Mouse (Mus musculus): ENCODE results near the gene Cacng1. TPM values are rescaled to one million over a fixed set of nuclear protein-coding genes. Genes with fewer than 3 reads are reported as not detected.

The Cacng1 gene
- polyA plus RNA-seq, 1 experiment from 2014 or later, result not detected

DNA sequence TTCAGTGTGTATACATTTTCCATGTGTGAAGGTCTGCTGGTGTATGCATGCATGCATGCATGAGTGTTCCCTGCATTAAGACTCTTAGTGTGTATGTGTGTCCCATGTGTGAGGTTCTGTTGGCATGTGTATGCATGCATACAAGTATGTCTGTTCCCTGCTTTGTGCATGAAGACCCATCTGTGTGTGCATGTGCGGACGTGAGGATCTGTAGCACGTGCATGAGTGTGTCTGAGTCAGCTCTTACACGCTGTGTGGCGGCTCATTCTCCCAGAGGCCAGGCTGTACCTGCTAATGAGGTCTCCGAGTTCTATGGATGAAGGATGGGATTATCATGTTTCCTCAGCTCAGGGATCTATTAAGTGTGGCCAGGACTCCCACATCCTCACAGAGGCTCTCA is 11.3 kb downstream of the Cacng1 start:
- no peak for ATAC-seq (ENCODE audit: borderline replicate concordance, extremely low read depth, low FRiP score, low TSS enrichment)
- no peaks in the 10 kb centered on the region; the same call in 1 of the 2 replicates for H3K4me1 ChIP-seq
- no peaks in the 10 kb centered on the region for H3K9me3 ChIP-seq
- H3K27ac ChIP-seq, result peak overlapping the region; percentile 64
- no peaks in the 10 kb centered on the region for H3K27me3 ChIP-seq
- no peak overlapping the region for H3K4me2 ChIP-seq
- H3K9ac ChIP-seq, result no peak overlapping the region
- no peak overlapping the region for H3K4me3 ChIP-seq
- no peaks in the 10 kb centered on the region for H3K36me3 ChIP-seq
- 80% methylated on average over 6 of the region's 6 CpGs for WGBS

- no peak overlapping the region for H3K27ac ChIP-seq
- no peaks in the 10 kb centered on the region for H3K27me3 ChIP-seq
- no peaks in the 10 kb centered on the region for H3K9me3 ChIP-seq
- ATAC-seq (ENCODE audit: borderline replicate concordance, extremely low read depth, low FRiP score, low TSS enrichment), result no peak
- H3K4me2 ChIP-seq, result no peak overlapping the region
- no peaks in the 10 kb centered on the region; the same call in 1 of the 2 replicates for H3K4me1 ChIP-seq
- no peaks in the 10 kb centered on the region for H3K36me3 ChIP-seq
- 52% methylated on average over 27 of the region's 27 CpGs for WGBS
- no peak overlapping the region for H3K4me3 ChIP-seq
- no peak overlapping the region for H3K9ac ChIP-seq
These were observed 12.8 kb downstream of the Cacng1 start for GRCm38 (mm10) chr11:107703272-107704134.

DNA sequence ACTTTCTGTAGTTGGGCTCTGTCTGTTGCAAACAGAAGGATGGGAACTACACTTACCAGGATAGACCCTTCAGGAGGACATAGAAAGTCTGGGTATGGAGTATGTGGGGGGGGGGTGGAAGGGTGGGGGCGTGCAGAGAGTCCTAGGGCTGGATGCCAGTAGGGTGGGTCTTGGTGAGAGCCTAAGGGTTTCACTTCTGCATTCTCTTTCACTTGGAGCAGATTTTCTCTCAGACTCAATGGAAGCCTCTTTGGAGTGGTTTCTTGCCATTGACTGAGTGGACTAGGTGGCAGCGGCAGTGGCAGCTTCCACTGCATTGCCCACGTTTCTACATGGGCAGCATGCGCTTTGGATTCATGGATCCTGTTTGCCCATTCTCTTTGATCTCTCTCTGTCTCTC is 16.4 kb downstream of the Cacng1 start:
- 94% methylated on average over 4 of the region's 4 CpGs for WGBS
- H3K27ac ChIP-seq, result no peak overlapping the region
- no peaks in the 10 kb centered on the region for H3K9me3 ChIP-seq

DNA sequence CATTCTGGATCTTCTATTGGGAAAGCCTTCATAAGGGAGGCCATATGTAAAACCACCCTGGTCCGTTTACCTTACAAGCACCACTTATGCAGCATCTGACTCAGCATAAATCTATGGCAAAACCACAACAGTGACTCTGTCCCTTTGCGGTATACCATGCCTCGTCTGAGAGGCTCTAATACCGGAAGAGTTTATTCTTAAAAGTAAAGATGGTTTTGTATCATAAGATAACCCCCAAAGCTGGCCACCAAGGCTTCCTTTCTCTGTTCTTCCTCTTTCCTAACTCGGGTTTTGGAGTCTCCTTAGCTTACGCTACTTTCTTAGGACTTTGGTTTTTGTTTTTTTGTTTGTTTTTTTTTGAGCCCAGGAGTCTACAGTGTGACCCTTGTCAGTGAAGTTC is 23.0 kb downstream of the Cacng1 start:
- Histone ChIP-seq H3K9me3 (no peaks in the 10 kb centered on the region), H3K4me1 (no peaks in the 10 kb centered on the region), H3K4me2 (no peak overlapping the region), H3K27ac (no peak overlapping the region), H3K4me3 (no peak overlapping the region), H3K9ac (no peak overlapping the region), H3K36me3 (peaks cover 2% of the 10 kb centered on the region; the same call in 1 of the 2 replicates), H3K27me3 (no peaks in the 10 kb centered on the region)
- 72% methylated on average over 6 of the region's 6 CpGs for WGBS
- ATAC-seq (ENCODE audit: borderline replicate concordance, extremely low read depth, low FRiP score, low TSS enrichment), result no peak

More for the DNA sequence above, 16.4 kb downstream of the Cacng1 start:
- Histone ChIP-seq H3K27me3 (no peaks in the 10 kb centered on the region), H3K9ac (no peak overlapping the region), H3K4me2 (no peak overlapping the region), H3K4me1 (no peaks in the 10 kb centered on the region; the same call in 1 of the 2 replicates), H3K4me3 (no peak overlapping the region), H3K36me3 (no peaks in the 10 kb centered on the region)
- ATAC-seq (ENCODE audit: borderline replicate concordance, extremely low read depth, low FRiP score, low TSS enrichment), result no peak

DNA sequence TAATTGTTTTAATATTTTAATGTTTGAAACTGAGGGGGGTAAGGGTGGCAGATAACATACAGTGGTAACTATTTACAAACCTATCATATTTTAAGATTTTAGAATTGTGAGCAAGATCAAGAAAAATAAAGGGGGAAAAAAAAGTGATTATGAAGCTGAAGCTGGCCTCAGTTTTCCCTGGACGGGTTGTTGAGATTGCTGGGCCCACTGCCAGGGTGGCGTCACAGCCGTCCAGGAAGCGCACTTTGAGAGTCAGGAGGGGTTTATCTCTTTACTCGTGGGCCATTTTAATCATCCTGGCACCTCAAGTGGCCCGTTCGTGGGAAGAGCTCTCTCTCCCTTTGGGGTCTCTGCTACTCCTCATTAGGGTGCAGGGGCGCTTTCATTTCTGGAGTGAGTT is 24.8 kb downstream of the Cacng1 start:
- 41% methylated on average over 8 of the region's 8 CpGs for WGBS
- H3K36me3 ChIP-seq, result peaks cover 9% of the 10 kb centered on the region

GRCm38 (mm10) chr11:107688480-107688879 is 27.8 kb downstream of the Cacng1 start:
- H3K9me3 ChIP-seq, result no peaks in the 10 kb centered on the region
- H3K9ac ChIP-seq, result no peak overlapping the region
- no peak for ATAC-seq (ENCODE audit: borderline replicate concordance, extremely low read depth, low FRiP score, low TSS enrichment)
- no peak overlapping the region for H3K4me2 ChIP-seq
- no peaks in the 10 kb centered on the region for H3K27me3 ChIP-seq
- H3K36me3 ChIP-seq, result peaks cover 18% of the 10 kb centered on the region
- H3K4me3 ChIP-seq, result no peak overlapping the region
- H3K4me1 ChIP-seq, result no peaks in the 10 kb centered on the region
- WGBS, result 93% methylated on average over 10 of the region's 10 CpGs
- H3K27ac ChIP-seq, result no peak overlapping the region

More for the DNA sequence above, 24.8 kb downstream of the Cacng1 start:
- no peak for ATAC-seq (ENCODE audit: borderline replicate concordance, extremely low read depth, low FRiP score, low TSS enrichment)
- Histone ChIP-seq H3K9me3 (no peaks in the 10 kb centered on the region), H3K27ac (no peak overlapping the region), H3K4me2 (no peak overlapping the region), H3K9ac (no peak overlapping the region), H3K27me3 (no peaks in the 10 kb centered on the region), H3K4me3 (no peak overlapping the region), H3K4me1 (no peaks in the 10 kb centered on the region)

DNA sequence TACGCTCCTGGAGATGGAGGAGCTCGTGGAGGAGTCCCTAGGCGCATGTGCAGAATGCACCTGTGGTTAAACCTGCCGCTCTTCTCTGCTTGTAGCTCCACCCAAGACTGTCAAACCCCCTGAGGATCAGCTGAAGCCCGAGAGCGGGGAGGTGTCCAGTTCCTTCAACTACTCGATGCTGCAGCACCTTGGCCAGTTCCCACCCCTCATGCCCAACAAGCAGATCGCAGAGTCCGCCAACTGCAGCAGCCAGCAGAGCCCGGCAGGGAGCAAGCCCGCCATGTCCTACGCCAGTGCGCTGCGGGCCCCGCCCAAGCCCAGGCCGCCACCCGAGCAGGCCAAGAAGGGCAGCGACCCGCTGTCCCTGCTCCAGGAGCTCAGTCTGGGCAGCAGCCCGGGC is 30.0 kb downstream of the Cacng1 start:
- H3K4me2 ChIP-seq, result no peak overlapping the region
- H3K9ac ChIP-seq, result no peak overlapping the region
- H3K4me1 ChIP-seq, result no peaks in the 10 kb centered on the region
- H3K27ac ChIP-seq, result no peak overlapping the region
- H3K4me3 ChIP-seq, result no peak overlapping the region
- no peaks in the 10 kb centered on the region for H3K9me3 ChIP-seq
- peaks cover 18% of the 10 kb centered on the region for H3K36me3 ChIP-seq
- H3K27me3 ChIP-seq, result no peaks in the 10 kb centered on the region
- 86% methylated on average over 20 of the region's 20 CpGs for WGBS
- ATAC-seq (ENCODE audit: borderline replicate concordance, extremely low read depth, low FRiP score, low TSS enrichment), result no peak

GRCm38 (mm10) chr11:107683544-107684465 is 32.5 kb downstream of the Cacng1 start:
- Histone ChIP-seq H3K4me3 (no peak overlapping the region), H3K4me1 (no peaks in the 10 kb centered on the region), H3K9me3 (no peaks in the 10 kb centered on the region), H3K4me2 (no peak overlapping the region), H3K36me3 (peaks cover 18% of the 10 kb centered on the region), H3K27me3 (no peaks in the 10 kb centered on the region), H3K9ac (no peak overlapping the region), H3K27ac (no peak overlapping the region)
- 80% methylated on average over 19 of the region's 19 CpGs for WGBS
- ATAC-seq (ENCODE audit: borderline replicate concordance, extremely low read depth, low FRiP score, low TSS enrichment), result no peak

DNA sequence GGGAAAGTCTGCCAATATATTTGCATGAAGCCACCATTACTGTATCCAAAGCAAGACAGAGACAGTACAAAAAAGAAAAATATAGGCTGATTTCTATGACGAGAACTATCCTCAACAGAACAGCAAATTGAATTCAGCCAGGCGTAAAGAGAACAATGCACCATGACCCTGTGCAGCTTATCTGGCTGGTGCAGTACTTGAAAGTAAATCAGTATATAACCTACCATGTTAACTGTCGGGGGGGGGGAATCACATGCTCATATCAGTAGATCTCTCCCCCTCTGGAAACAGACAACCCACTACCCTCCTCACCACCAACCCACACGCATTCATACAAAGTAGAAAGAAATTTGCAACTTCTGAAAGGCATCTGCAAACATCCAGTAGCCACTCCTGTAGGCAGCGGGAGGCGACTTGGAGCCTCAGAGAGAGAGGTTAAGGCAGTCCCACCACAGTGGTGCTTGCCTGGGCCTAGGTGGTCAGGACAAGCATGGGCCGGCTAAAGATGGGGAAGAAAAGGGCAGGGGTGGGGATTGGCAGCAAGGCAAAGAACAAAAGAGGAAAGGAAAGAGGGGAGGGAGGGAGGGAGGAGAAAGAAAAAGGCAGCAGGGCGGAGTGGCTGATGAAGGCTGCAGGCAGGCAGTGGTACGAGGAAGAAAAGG is 33.5 kb downstream of the Cacng1 start:
- H3K4me3 ChIP-seq, result no peak overlapping the region
- no peak overlapping the region for H3K27ac ChIP-seq
- H3K4me1 ChIP-seq, result no peaks in the 10 kb centered on the region
- no peaks in the 10 kb centered on the region for H3K27me3 ChIP-seq
- no peak overlapping the region for H3K9ac ChIP-seq
- no peak overlapping the region for H3K4me2 ChIP-seq
- H3K9me3 ChIP-seq, result no peaks in the 10 kb centered on the region
- no peak for ATAC-seq (ENCODE audit: borderline replicate concordance, extremely low read depth, low FRiP score, low TSS enrichment)
- peaks cover 18% of the 10 kb centered on the region for H3K36me3 ChIP-seq
- WGBS, result 74% methylated on average over 9 of the region's 9 CpGs

DNA sequence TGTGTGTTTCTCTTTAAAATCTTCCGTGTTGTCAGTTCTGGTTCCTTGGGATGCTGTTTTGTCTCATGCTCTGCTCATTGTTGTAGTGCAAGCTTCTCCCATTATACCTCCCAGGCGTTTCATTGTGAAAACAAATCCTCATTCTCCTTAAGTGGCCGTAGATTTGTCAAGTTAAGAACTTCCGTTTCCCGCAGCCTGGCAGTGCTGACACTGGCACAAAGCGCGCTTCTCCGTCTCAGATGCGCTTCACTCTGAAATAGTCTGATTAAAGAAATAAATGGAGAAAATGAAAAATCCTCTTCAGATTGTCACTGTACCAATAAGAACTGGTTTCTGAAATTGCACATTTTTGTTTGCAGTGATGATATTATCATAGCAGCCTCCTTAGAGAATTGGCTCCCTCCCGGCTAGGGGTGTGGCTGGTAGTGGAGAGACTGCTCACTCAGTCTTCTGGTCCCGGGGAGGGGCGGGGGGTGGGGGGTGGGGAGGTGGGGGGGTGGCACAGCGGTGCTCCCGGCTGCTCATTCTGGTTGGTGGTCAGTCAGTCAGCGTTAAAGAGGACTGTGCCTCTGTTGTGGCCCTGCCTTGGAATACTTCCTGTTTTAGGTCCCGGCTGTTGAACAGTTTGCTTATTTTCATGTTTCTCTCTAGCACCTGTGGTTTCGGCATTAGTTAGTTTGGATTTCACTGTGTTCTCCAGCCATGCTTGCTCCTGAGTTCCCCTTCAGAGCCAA is 39.9 kb downstream of the Cacng1 start:
- no peak overlapping the region for H3K9ac ChIP-seq
- no peak overlapping the region for H3K4me3 ChIP-seq
- WGBS, result 64% methylated on average over 17 of the region's 17 CpGs
- H3K9me3 ChIP-seq, result no peaks in the 10 kb centered on the region
- no peaks in the 10 kb centered on the region for H3K27me3 ChIP-seq
- no peak for ATAC-seq (ENCODE audit: borderline replicate concordance, extremely low read depth, low FRiP score, low TSS enrichment)
- peaks cover 37% of the 10 kb centered on the region for H3K36me3 ChIP-seq
- H3K27ac ChIP-seq, result no peak overlapping the region
- no peak overlapping the region for H3K4me2 ChIP-seq
- no peaks in the 10 kb centered on the region for H3K4me1 ChIP-seq

DNA sequence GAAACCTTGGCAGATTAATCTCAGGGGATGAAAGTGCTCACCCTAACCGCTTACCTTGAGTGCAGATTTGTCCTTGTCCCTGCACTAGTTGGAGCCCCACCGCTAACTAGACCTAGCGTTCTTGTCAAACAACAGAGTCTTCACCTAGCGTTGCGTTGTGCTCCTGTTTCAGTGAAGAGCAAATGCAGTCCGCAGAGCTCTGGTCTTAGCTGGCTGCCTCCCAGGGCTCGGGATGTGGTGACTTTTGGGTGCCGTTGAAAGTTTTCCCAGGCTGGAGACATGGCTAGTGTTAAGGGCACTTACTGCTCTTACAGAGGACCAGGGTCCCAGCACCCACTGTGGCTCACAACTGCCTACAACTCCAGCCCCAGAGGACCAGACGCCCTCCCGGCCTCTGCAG is 41.1 kb downstream of the Cacng1 start:
- ATAC-seq (ENCODE audit: borderline replicate concordance, extremely low read depth, low FRiP score, low TSS enrichment), result no peak
- WGBS, result 84% methylated on average over 10 of the region's 10 CpGs
- Histone ChIP-seq H3K27me3 (no peaks in the 10 kb centered on the region), H3K4me1 (no peaks in the 10 kb centered on the region), H3K27ac (no peak overlapping the region), H3K9ac (no peak overlapping the region), H3K4me3 (no peak overlapping the region), H3K9me3 (no peaks in the 10 kb centered on the region), H3K36me3 (peaks cover 47% of the 10 kb centered on the region), H3K4me2 (no peak overlapping the region)

Measured in lung, embryonic 15.5 days (tissue).